Mouse (Mus musculus) spleen, adult 2 months (tissue): ENCODE data around the gene Pcbp3. TPM values are rescaled to one million over a fixed set of nuclear protein-coding genes. Genes with fewer than 3 reads are reported as not detected.

Source experiments
- DNase-seq, 2 experiments: peaks; one replicate each; pipeline versions ENCODE4 v3.0.0 to v3.0.0-alpha.2; 2012 to 2021; ENCODE audit warnings: low spot score in 2 of 2, low read depth in 1 of 2
- H3K27ac ChIP-seq: fragments of 200-500 bp; 2 replicates; pipeline ENCODE4 v1.5.1; 2012; ENCODE audit warnings: low read length, inconsistent platforms; ENCODE audit not compliant: insufficient read depth
- H3K27me3 ChIP-seq: fragments of 200-500 bp; 2 replicates; pipeline ENCODE4 v1.6.1; 2012; ENCODE audit warnings: mild to moderate bottlenecking, moderate library complexity, low read length, inconsistent platforms; ENCODE audit not compliant: control insufficient read depth, insufficient read depth
- H3K36me3 ChIP-seq: fragments of 200-500 bp; 2 replicates; pipeline ENCODE4 v1.6.1; 2012; ENCODE audit warnings: mild to moderate bottlenecking, low read length, inconsistent platforms; ENCODE audit not compliant: control insufficient read depth, insufficient read depth
- H3K4me1 ChIP-seq: fragments of 200-500 bp; 2 replicates; pipeline ENCODE4 v1.6.1; 2011; ENCODE audit warnings: inconsistent platforms; ENCODE audit not compliant: control insufficient read depth, insufficient read depth, insufficient read length
- H3K4me3 ChIP-seq: fragments of 200-500 bp; 2 replicates; pipeline ENCODE4 v1.5.1; 2011; ENCODE audit warnings: mild to moderate bottlenecking, inconsistent platforms; ENCODE audit not compliant: insufficient read depth, insufficient read length; ENCODE audit errors: extremely low read depth
- CTCF ChIP-seq: fragments of 200-500 bp; IDR thresholded peaks from 2 replicates; pipeline ENCODE4 v1.5.1; 2011; ENCODE audit warnings: mild to moderate bottlenecking, inconsistent platforms; ENCODE audit not compliant: insufficient read depth, insufficient read length, insufficient replicate concordance; ENCODE audit errors: extremely low read depth
- POLR2A ChIP-seq: fragments of 200-500 bp; IDR thresholded peaks from 2 replicates; pipeline ENCODE4 v1.6.1; 2011; ENCODE audit warnings: low read depth, low read length, inconsistent platforms
- WGBS: fragments of 180-500 bp; shearing (Covaris S2); methylation state at CpG from one replicate; pipeline ENCODE4 v1.1.7; 2018; 5-methylcytosine and 5-hydroxymethylcytosine counted together
- polyA plus RNA-seq: library from polyadenylated mRNA; depleted of rRNA; stranded (reverse); fragments of >200 nt; gene quantifications from 2 replicates; pipeline ENCODE4 v1.2.3, GENCODE M21; 2012

Gene Pcbp3
- polyA plus RNA-seq, 1 experiment: 3.8 TPM

GRCm38 (mm10) chr10:76733677-76734068 lies 228.0 kb downstream of the Pcbp3 start:
- no peak for TF ChIP-seq CTCF
- no peak for TF ChIP-seq POLR2A
- no peak for DNase-seq
- WGBS: 77% methylated on average over 3 of the region's 3 CpGs
- Histone ChIP-seq H3K4me1 (no peaks in the 10 kb centered on the region), H3K27ac (no peak overlapping the region), H3K4me3 (no peak overlapping the region), H3K27me3 (no peaks in the 10 kb centered on the region), H3K36me3 (no peaks in the 10 kb centered on the region)

GRCm38 (mm10) chr10:76732881-76733676 lies 228.6 kb downstream of the Pcbp3 start:
- 29% methylated on average over 17 of the region's 17 CpGs for WGBS
- no peak overlapping the region for H3K27ac ChIP-seq
- DNase-seq: no peak
- no peak for TF ChIP-seq POLR2A
- TF ChIP-seq CTCF: no peak
- no peaks in the 10 kb centered on the region for H3K27me3 ChIP-seq
- no peaks in the 10 kb centered on the region for H3K36me3 ChIP-seq
- H3K4me3 ChIP-seq: no peak overlapping the region
- no peaks in the 10 kb centered on the region for H3K4me1 ChIP-seq

- Histone ChIP-seq H3K36me3 (no peaks in the 10 kb centered on the region), H3K4me1 (no peaks in the 10 kb centered on the region), H3K27me3 (no peaks in the 10 kb centered on the region), H3K27ac (no peak overlapping the region), H3K4me3 (no peak overlapping the region)
- TF ChIP-seq POLR2A: no peak
- no peak for TF ChIP-seq CTCF
- 78% methylated on average over 6 of the region's 6 CpGs for WGBS
- no peak for DNase-seq
These were observed 229.3 kb downstream of the Pcbp3 start for GRCm38 (mm10) chr10:76732391-76732790.

GRCm38 (mm10) chr10:76731621-76732239 lies 230.0 kb downstream of the Pcbp3 start:
- no peak for DNase-seq
- 74% methylated on average over 20 of the region's 20 CpGs for WGBS
- no peak for TF ChIP-seq POLR2A
- no peak for TF ChIP-seq CTCF
- Histone ChIP-seq H3K27ac (no peak overlapping the region), H3K27me3 (no peaks in the 10 kb centered on the region), H3K4me1 (no peaks in the 10 kb centered on the region), H3K36me3 (no peaks in the 10 kb centered on the region), H3K4me3 (no peak overlapping the region)

- Histone ChIP-seq H3K4me1 (no peaks in the 10 kb centered on the region), H3K4me3 (no peak overlapping the region), H3K36me3 (no peaks in the 10 kb centered on the region), H3K27me3 (no peaks in the 10 kb centered on the region), H3K27ac (no peak overlapping the region)
- WGBS: 79% methylated on average over 19 of the region's 19 CpGs
- TF ChIP-seq POLR2A: no peak
- no peak for TF ChIP-seq CTCF
- DNase-seq: no peak
These were observed 231.8 kb downstream of the Pcbp3 start for GRCm38 (mm10) chr10:76729631-76730620.

- WGBS: 32% methylated on average over 11 of the region's 11 CpGs
These were observed 233.3 kb downstream of the Pcbp3 start for GRCm38 (mm10) chr10:76728369-76728768.

More at GRCm38 (mm10) chr10:76728369-76728768, 233.3 kb downstream of the Pcbp3 start:
- TF ChIP-seq POLR2A (no peak), CTCF (no peak)
- Histone ChIP-seq H3K4me3 (no peak overlapping the region), H3K27me3 (no peaks in the 10 kb centered on the region), H3K27ac (no peak overlapping the region), H3K4me1 (no peaks in the 10 kb centered on the region), H3K36me3 (no peaks in the 10 kb centered on the region)
- DNase-seq: no peak
